ENCODE assay signal across 20 mouse cellular contexts in genomic region chr3:14786551-14787079, GRCm38 (mm10). TPM values are rescaled to one million over a fixed set of nuclear protein-coding genes. Genes with fewer than 3 reads are reported as not detected.
DNase-seq lines count a peak whose midpoint lies in the region; ATAC-seq lines count a peak whose summit lies in the region.
"Had no signal": no experiment of that assay in that cellular context is flagged by ENCODE, and none has a peak within 500 bp of the region (broad histone marks: within the 10 kb centered on the region; RNA-seq: fewer than 3 reads in every experiment).

No protein-coding gene starts in this region.

- ATAC-seq in heart, embryonic 13.5 days (ENCODE audit: extremely low read depth, insufficient number of reproducible peaks, low FRiP score, low TSS enrichment) = no peak
- ATAC-seq: CD4-positive, CD25-positive, alpha-beta regulatory T cell, adult 4 months; forebrain, embryonic 13.5 days; hindbrain, postnatal 0 days had no signal

- H3K36me3 ChIP-seq in heart, embryonic 13.5 days = no peaks in the 10 kb centered on the region
- H3K36me3 ChIP-seq: embryonic facial prominence, embryonic 15.5 days; limb, embryonic 12.5 days; liver, embryonic 15.5 days had no signal

- no peak overlapping the region for H3K4me2 ChIP-seq in heart, embryonic 13.5 days
- H3K4me2 ChIP-seq: embryonic facial prominence, embryonic 15.5 days; forebrain, embryonic 13.5 days; limb, embryonic 12.5 days; liver, embryonic 15.5 days had no signal

- no peak overlapping the region for H3K4me3 ChIP-seq in heart, embryonic 13.5 days
- H3K4me3 ChIP-seq: embryonic facial prominence, embryonic 15.5 days; forebrain, embryonic 13.5 days; limb, embryonic 12.5 days; liver, embryonic 15.5 days had no signal

- peak overlapping the region; percentile 29 for H3K27ac ChIP-seq in heart, embryonic 13.5 days (replicated peaks)
- H3K27ac ChIP-seq: embryonic facial prominence, embryonic 15.5 days; forebrain, embryonic 13.5 days; hindbrain, postnatal 0 days; limb, embryonic 12.5 days; liver, embryonic 15.5 days had no signal

- 63% methylated on average over 2 of the region's 2 CpGs for WGBS in heart, embryonic 13.5 days

- intact Hi-C loops in heart, postnatal 14 days (cut with DNase I) = no loop called here

- DNase-seq in heart, postnatal 14 days = no peak
- peak; percentile 46 for DNase-seq in adipocyte (ENCODE audit: low spot score)
- DNase-seq in kidney, adult 11 months = peak; percentile 17
- peak; percentile 12 for DNase-seq in kidney, postnatal 14 days
- DNase-seq in frontal cortex, postnatal 10 days (ENCODE audit: low spot score in 2 of 2) = no peak
- no peak for DNase-seq in ovary, postnatal 36 days (ENCODE audit: low spot score)
- DNase-seq: cerebellum, adult 18-20 months; thymus, postnatal 14 days had no signal

- H3K9ac ChIP-seq in heart, embryonic 13.5 days = no peak overlapping the region
- H3K9ac ChIP-seq: embryonic facial prominence, embryonic 15.5 days; forebrain, embryonic 13.5 days; limb, embryonic 12.5 days; liver, embryonic 15.5 days had no signal

- H3K9me3 ChIP-seq in heart, embryonic 13.5 days = no peaks in the 10 kb centered on the region
- H3K9me3 ChIP-seq: embryonic facial prominence, embryonic 15.5 days; forebrain, embryonic 13.5 days; limb, embryonic 12.5 days; liver, embryonic 15.5 days had no signal

- H3K27me3 ChIP-seq in heart, embryonic 13.5 days (replicated peaks) = no peaks in the 10 kb centered on the region
- H3K27me3 ChIP-seq: embryonic facial prominence, embryonic 15.5 days; forebrain, embryonic 13.5 days; limb, embryonic 12.5 days; liver, embryonic 15.5 days had no signal

- no peaks in the 10 kb centered on the region for H3K4me1 ChIP-seq in heart, embryonic 13.5 days
- H3K4me1 ChIP-seq: embryonic facial prominence, embryonic 15.5 days; forebrain, embryonic 13.5 days; limb, embryonic 12.5 days; liver, embryonic 15.5 days had no signal

RNA-seq across cellular contexts. Expression of gene Car1, which starts 21.6 kb away (rescaled TPM):
- polyA plus RNA-seq in heart, embryonic 13.5 days (2015; fragmentation: Nextera tagmentation; extraction: Ambion mirVana) = 0.28 and 0.74 TPM in 2 replicates
- not detected for total RNA-seq in heart, postnatal 14 days (2021)
- total RNA-seq: heart, adult 18-20 months; heart, postnatal 25 days; hindbrain, postnatal 0 days had no signal
- polyA plus RNA-seq: brain, embryonic 14.5 days; CD4-positive, CD25-positive, alpha-beta regulatory T cell, adult 4 months; forebrain, embryonic 13.5 days; limb, embryonic 12.5 days; neural tube, embryonic 14.5 days; stomach, embryonic 14.5 days had no signal

Comparison
In these comparisons a context has a peak if more than half of its experiments do, and no peak if none do; other contexts are left out.
1. DNase-seq: peak in adipocyte (single experiment), kidney, adult 11 months (single experiment) and kidney, postnatal 14 days (single experiment); none in heart, postnatal 14 days (0 of 2), frontal cortex, postnatal 10 days (0 of 2) and ovary, postnatal 36 days (single experiment).